Mouse (Mus musculus): Measurements from ENCODE around the gene Unc45a. TPM values are rescaled to one million over a fixed set of nuclear protein-coding genes. Genes with fewer than 3 reads are reported as not detected.

Gene Unc45a
- 10 to 100 TPM; 43.0 to 53.3 TPM for total RNA-seq (2023)

GRCm38 (mm10) chr7:80340793-80341192, at the start of gene Unc45a:
Gene Unc45a (minus strand): TSS chr7:80341005.

GRCm38 (mm10) chr7:80387633-80388543, 47.1 kb upstream of the Unc45a start, which contains the start of gene Fes:
Gene Fes (minus strand): TSS chr7:80387946.

DNA sequence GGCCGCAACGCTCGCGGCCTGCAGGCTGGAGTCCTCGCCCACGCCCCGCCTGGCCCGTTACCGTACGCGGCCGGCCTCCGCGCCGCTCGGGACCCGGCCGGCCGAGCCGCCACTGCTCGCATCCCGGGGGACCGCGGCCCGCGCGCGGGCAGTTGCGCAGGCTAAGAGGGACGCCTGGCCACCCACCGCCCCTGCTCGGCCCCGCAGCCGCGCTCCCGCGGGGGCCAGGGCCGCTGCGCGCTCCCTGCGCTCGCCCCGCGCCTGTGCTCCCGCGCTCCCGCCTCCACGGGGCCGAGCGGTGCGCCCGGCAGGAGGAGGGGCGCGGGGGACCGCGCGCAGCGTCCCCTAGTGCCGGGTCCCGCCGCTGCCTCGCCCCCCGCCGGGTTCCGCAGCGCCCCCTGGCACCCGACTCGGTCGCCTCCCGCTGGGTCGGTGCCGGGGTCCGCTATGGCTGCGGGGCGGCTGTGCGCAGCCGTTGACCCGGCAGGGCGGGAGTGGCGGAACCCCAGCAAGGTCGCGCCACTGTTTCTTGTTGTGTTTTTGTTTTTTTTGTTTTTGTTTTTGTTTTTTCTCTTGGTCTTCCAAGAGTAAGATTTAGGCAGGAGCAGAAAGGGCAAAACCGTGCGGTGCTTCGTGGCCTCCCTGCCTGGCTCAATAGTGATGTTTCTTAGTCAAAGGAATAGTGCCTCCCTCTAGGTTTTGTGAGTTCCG, 30.4 kb upstream of the Unc45a start, which contains the start of gene Man2a2:
Gene Man2a2, minus strand, starts transcription at position 335 of the 711 bp plus-strand sequence.

GRCm38 (mm10) chr7:80342858-80343257, 2.1 kb upstream of the Unc45a start, which contains the start of gene Hddc3:
Gene Hddc3 (plus strand): TSS chr7:80343104.

DNA sequence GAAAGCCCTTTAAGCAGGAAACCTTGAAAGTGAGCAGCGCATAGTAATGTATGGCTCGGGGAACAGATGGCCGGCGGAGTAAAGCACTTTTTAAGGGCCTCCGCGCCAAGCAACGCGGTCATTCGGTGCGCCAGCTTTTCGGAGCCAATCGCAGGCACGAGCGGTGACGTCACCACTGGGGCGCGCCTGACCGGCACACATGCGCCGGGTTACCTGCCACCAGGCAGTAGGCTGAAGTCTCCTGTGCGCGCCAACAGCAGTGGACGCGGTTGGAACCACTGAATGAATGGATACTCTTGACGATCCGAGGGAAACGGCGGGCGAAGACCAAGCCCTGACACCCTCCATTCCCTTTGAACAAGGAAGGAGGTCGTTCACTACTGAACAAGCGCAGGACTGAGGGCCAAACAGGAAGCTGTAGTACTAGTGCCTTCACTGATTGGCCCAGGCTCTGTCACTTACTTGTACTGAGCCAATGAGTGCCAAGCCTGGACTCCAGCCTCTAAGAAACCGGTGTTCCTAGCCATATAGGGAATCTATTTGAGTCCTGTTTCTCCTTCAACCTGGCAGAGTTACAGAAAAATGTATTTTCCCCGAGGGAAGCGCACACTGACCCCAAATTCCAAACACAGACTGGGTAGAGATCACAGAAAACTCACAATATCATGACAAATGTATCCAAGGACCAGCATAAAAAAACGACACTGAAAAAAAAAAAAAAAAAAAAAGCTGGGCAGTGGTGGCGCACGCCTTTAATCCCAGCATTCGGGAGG, 16.6 kb downstream of the Unc45a start, which contains the start of gene Rccd1:
Gene Rccd1, minus strand, starts transcription at position 412 of the 773 bp plus-strand sequence.

GRCm38 (mm10) chr7:80294062-80294763, 46.6 kb downstream of the Unc45a start, which contains the start of gene Prc1:
Gene Prc1 (plus strand): TSS chr7:80294450.

Other genes with a start within 250 kb of the Unc45a start
- 10 to 100 TPM; 41.2 to 46.8 TPM for gene Idh2, start 225.6 kb downstream of the Unc45a start, total RNA-seq (2023)
- 10 to 100 TPM; 23.2 to 28.9 TPM for gene Sema4b, start 154.2 kb downstream of the Unc45a start, total RNA-seq (2023)
- 10 to 100 TPM; 78.9 to 85.8 TPM for gene Cib1, start 108.2 kb downstream of the Unc45a start, total RNA-seq (2023)
- gene Gdpgp1, start 108.1 kb downstream of the Unc45a start, total RNA-seq (2023): 1 to 10 TPM; 2.4 to 3.3 TPM
- 1 to 10 TPM in 1 of 2 experiments, under 1 TPM in 1; 0.31 to 1.0 TPM for gene Ttll13, start 94.6 kb downstream of the Unc45a start, total RNA-seq (2023)
- gene Ngrn, start 79.8 kb downstream of the Unc45a start, total RNA-seq (2023): 10 to 100 TPM; 14.8 to 15.2 TPM
- gene Vps33b, start 71.4 kb downstream of the Unc45a start, total RNA-seq (2023): 10 to 100 TPM; 12.6 to 14.4 TPM
- gene Prc1, start 46.6 kb downstream of the Unc45a start, total RNA-seq (2023): 100 to 1,000 TPM in 1 of 2 experiments, 10 to 100 TPM in 1; 99.2 to 104 TPM
- gene Rccd1, start 16.6 kb downstream of the Unc45a start, total RNA-seq (2023): 1 to 10 TPM; 4.9 to 5.9 TPM
- gene Hddc3, start 2.1 kb upstream of the Unc45a start, total RNA-seq (2023): 10 to 100 TPM in 1 of 2 experiments, 1 to 10 TPM in 1; 6.1 to 13.9 TPM
- gene Man2a2, start 30.4 kb upstream of the Unc45a start, total RNA-seq (2023): 10 to 100 TPM; 33.7 to 35.2 TPM
- 100 to 1,000 TPM; 532 to 573 TPM for gene Fes, start 46.9 kb upstream of the Unc45a start, total RNA-seq (2023)
- 100 to 1,000 TPM; 121 to 137 TPM for gene Furin, start 64.4 kb upstream of the Unc45a start, total RNA-seq (2023)
- gene Blm, start 194.1 kb upstream of the Unc45a start, total RNA-seq (2023): 10 to 100 TPM; 25.4 to 26.7 TPM

Measured in neutrophil, adult 83 days (primary cell).